Mouse (Mus musculus): ENCODE data around the gene Uaca. TPM values are rescaled to one million over a fixed set of nuclear protein-coding genes. Genes with fewer than 3 reads are reported as not detected.

The Uaca gene
- polyA plus RNA-seq, 2 experiments, result 13.2 to 23.5 TPM

DNA sequence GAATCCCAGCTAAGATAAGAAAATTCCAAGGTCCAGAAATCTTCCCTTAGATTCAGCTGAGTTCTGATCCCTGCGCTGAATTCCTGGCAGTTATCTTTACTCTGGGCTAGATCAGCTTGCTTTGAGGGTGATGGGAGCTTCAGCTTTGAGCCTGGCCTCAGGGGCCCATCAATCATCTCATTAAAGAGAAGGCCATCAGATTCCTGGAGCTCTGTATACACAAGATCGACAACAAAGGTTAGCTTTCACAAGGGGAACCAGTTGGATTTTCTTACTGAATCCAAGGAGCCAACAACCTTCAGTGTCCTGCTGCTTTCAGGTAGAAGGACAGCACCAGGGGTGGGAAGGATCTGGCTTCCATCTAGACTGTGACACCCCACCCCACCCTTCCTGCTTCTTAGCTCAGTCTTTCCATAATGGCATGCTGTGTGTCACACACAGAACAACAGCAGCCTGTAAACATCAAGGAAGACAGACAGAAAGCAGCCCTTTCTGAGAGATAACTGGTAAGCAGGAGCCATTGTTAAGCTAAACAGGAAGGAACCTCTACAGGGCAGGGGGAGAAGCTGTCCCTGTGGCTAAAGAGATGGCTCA, 6.7 kb upstream of the Uaca start:
- H3K4me3 ChIP-seq (replicated peaks; ENCODE audit: low read length), result no peak overlapping the region
- H3K9ac ChIP-seq (ENCODE audit: low read depth, low read length, severe bottlenecking), result no peak overlapping the region
- H3K36me3 ChIP-seq (ENCODE audit: control insufficient read depth, insufficient read depth, low read length), result no peaks in the 10 kb centered on the region
- H3K27me3 ChIP-seq (ENCODE audit: control insufficient read depth, insufficient read depth, low read length), result no peaks in the 10 kb centered on the region
- ATAC-seq (ENCODE audit: low FRiP score, low read depth), result no peak
- H3K27ac ChIP-seq (replicated peaks; ENCODE audit: low read depth, low read length), result no peak overlapping the region
- no peaks in the 10 kb centered on the region for H3K9me3 ChIP-seq (ENCODE audit: control insufficient read depth, low read length)
- no peaks in the 10 kb centered on the region for H3K4me1 ChIP-seq (ENCODE audit: control insufficient read depth, insufficient read depth, low read length)
- no peak for DNase-seq (ENCODE audit: low spot score)
- no peak for TF ChIP-seq POLR2A (IDR thresholded peaks at IDR 0.05; ENCODE audit: borderline replicate concordance, extremely low read depth, insufficient read depth, insufficient read length)
- WGBS, result 9% methylated on average over 2 of the region's 2 CpGs
- no peak overlapping the region for H3K4me2 ChIP-seq (replicated peaks; ENCODE audit: low read depth, low read length, severe bottlenecking)

DNA sequence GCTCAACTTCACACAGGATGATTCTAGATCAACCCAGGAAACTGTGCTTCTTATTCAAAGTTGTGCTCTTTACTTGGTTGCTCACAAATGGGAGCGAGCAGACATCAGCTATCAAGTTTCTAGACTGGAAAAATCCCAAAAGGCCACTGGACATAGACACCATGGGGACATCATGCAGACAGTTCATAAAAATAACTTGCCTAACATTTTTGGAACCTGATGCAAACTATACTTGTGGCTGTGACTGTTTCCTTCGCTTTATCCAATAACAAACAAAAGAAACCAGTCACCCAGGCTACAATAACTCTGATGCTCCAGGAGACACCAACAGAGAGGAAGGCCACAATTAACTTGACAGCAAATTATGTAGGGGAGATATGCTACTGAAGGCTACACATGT, 4.1 kb upstream of the Uaca start:
- Histone ChIP-seq H3K4me2 (replicated peaks; ENCODE audit: low read depth, low read length, severe bottlenecking) (no peak overlapping the region), H3K4me1 (ENCODE audit: control insufficient read depth, insufficient read depth, low read length) (no peaks in the 10 kb centered on the region), H3K27ac (replicated peaks; ENCODE audit: low read depth, low read length) (no peak overlapping the region), H3K36me3 (ENCODE audit: control insufficient read depth, insufficient read depth, low read length) (no peaks in the 10 kb centered on the region), H3K27me3 (ENCODE audit: control insufficient read depth, insufficient read depth, low read length) (no peaks in the 10 kb centered on the region), H3K9ac (ENCODE audit: low read depth, low read length, severe bottlenecking) (no peak overlapping the region), H3K9me3 (ENCODE audit: control insufficient read depth, low read length) (no peaks in the 10 kb centered on the region), H3K4me3 (replicated peaks; ENCODE audit: low read length) (no peak overlapping the region)
- ATAC-seq (ENCODE audit: low FRiP score, low read depth) (no peak), DNase-seq (ENCODE audit: low spot score) (no peak)
- TF ChIP-seq POLR2A (IDR thresholded peaks at IDR 0.05; ENCODE audit: borderline replicate concordance, extremely low read depth, insufficient read depth, insufficient read length), result no peak
- WGBS, result 86% methylated on average over 2 of the region's 2 CpGs

DNA sequence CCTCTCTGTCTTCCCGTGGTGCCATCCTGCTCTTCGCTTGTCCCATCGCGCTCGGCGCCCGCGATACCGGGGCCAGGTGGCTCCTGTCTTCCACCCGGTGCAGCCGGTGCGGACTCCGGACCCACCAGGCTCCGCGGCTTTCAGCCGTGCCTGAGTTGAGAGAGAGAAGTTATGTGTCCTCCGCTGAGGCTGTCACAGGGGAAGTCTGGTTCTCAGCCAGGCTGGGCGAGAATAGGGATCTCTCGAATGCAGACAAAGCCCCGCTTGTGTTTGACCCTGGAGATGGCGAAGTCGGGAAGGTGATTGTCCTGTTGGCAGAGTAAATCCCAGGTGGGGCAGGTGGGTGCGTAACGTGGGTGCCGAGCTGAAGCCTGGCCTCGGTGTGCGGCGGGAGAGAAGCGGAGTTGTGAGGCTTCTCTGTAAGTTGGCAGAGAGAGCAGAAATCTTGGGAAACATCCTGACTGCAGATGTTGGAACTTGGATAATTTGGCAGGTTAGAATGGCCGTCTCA, 554 bp downstream of the Uaca start:
- Histone ChIP-seq H3K27me3 (ENCODE audit: control insufficient read depth, insufficient read depth, low read length) (no peaks in the 10 kb centered on the region), H3K27ac (replicated peaks; ENCODE audit: low read depth, low read length) (peak overlapping the region; percentile 52), H3K4me1 (ENCODE audit: control insufficient read depth, insufficient read depth, low read length) (0 out of 2 replicates have a peak, but pooled peaks cover 3% of the 10 kb centered on the region), H3K9ac (ENCODE audit: low read depth, low read length, severe bottlenecking) (peak overlapping the region; percentile 72), H3K36me3 (ENCODE audit: control insufficient read depth, insufficient read depth, low read length) (no peaks in the 10 kb centered on the region), H3K4me2 (replicated peaks; ENCODE audit: low read depth, low read length, severe bottlenecking) (peak overlapping the region; percentile 92), H3K4me3 (replicated peaks; ENCODE audit: low read length) (peak overlapping the region; percentile 86), H3K9me3 (ENCODE audit: control insufficient read depth, low read length) (no peaks in the 10 kb centered on the region)
- WGBS, result under 1% methylated on average over 30 of the region's 30 CpGs
- no peak for DNase-seq (ENCODE audit: low spot score)
- no peak for TF ChIP-seq POLR2A (IDR thresholded peaks at IDR 0.05; ENCODE audit: borderline replicate concordance, extremely low read depth, insufficient read depth, insufficient read length)
- ATAC-seq (ENCODE audit: low FRiP score, low read depth), result peak; percentile 32; the same call in 1 of the 2 replicates

DNA sequence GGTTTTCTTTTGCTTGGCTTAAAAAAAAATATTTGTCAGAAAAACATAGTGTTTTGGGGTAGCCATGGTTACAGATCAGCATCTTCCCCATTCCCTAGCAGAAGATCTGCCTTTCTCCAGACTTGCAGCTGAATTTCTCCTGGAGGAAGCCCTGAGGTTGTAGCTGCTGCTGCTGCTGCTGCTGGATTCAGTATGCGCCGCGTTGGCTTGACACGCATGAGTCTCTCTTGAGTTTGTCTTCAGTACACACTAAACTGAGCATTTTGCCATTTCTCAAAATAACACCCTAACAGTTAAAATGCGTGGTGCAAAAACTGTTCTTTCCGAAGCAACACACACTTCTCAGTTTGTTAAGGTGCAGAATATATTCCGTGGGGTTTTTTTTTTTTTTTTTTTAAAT, 1.7 kb downstream of the Uaca start:
- no peak for TF ChIP-seq POLR2A (IDR thresholded peaks at IDR 0.05; ENCODE audit: borderline replicate concordance, extremely low read depth, insufficient read depth, insufficient read length)
- H3K4me2 ChIP-seq (replicated peaks; ENCODE audit: low read depth, low read length, severe bottlenecking), result 0 out of 2 replicates have a peak overlapping the region, but pooled peaks have one; percentile 92
- 82% methylated on average over 7 of the region's 7 CpGs for WGBS

DNA sequence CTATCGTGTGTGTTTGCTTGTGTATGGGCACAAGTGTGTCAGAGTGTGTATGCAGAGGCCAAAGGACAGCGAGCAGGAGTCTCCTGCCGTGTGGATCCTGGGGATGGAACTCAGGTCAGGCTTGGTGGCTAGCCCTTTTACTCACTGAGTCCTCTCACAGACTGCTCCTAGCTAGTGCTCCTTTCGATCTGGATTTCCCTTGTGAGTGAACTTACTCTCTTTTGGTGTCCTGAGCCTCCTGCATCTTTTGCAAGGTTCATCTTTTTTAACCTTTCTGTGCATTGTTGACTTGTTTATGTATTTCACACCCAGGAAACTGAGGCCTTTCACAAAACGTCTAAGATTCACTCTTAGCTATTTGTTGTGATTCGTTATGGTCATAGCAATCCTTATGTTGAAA, 2.8 kb downstream of the Uaca start:
- no peak for ATAC-seq (ENCODE audit: low FRiP score, low read depth)
- Histone ChIP-seq H3K27me3 (ENCODE audit: control insufficient read depth, insufficient read depth, low read length) (no peaks in the 10 kb centered on the region), H3K4me3 (replicated peaks; ENCODE audit: low read length) (no peak overlapping the region), H3K4me1 (ENCODE audit: control insufficient read depth, insufficient read depth, low read length) (0 out of 2 replicates have a peak, but pooled peaks cover 3% of the 10 kb centered on the region), H3K36me3 (ENCODE audit: control insufficient read depth, insufficient read depth, low read length) (no peaks in the 10 kb centered on the region), H3K9me3 (ENCODE audit: control insufficient read depth, low read length) (no peaks in the 10 kb centered on the region), H3K9ac (ENCODE audit: low read depth, low read length, severe bottlenecking) (no peak overlapping the region), H3K4me2 (replicated peaks; ENCODE audit: low read depth, low read length, severe bottlenecking) (no peak overlapping the region), H3K27ac (replicated peaks; ENCODE audit: low read depth, low read length) (no peak overlapping the region)
- DNase-seq (ENCODE audit: low spot score), result no peak
- 81% methylated on average over 6 of the region's 6 CpGs for WGBS
- TF ChIP-seq POLR2A (IDR thresholded peaks at IDR 0.05; ENCODE audit: borderline replicate concordance, extremely low read depth, insufficient read depth, insufficient read length), result no peak

More for the DNA sequence above, 1.7 kb downstream of the Uaca start:
- H3K9ac ChIP-seq (ENCODE audit: low read depth, low read length, severe bottlenecking), result no peak overlapping the region
- H3K27me3 ChIP-seq (ENCODE audit: control insufficient read depth, insufficient read depth, low read length), result no peaks in the 10 kb centered on the region
- no peak for DNase-seq (ENCODE audit: low spot score)
- no peaks in the 10 kb centered on the region for H3K9me3 ChIP-seq (ENCODE audit: control insufficient read depth, low read length)
- no peak overlapping the region for H3K27ac ChIP-seq (replicated peaks; ENCODE audit: low read depth, low read length)
- no peaks in the 10 kb centered on the region for H3K36me3 ChIP-seq (ENCODE audit: control insufficient read depth, insufficient read depth, low read length)
- H3K4me3 ChIP-seq (replicated peaks; ENCODE audit: low read length), result no peak overlapping the region
- ATAC-seq (ENCODE audit: low FRiP score, low read depth), result no peak
- H3K4me1 ChIP-seq (ENCODE audit: control insufficient read depth, insufficient read depth, low read length), result 0 out of 2 replicates have a peak, but pooled peaks cover 3% of the 10 kb centered on the region

Measured in limb, embryonic 14.5 days (tissue).